Mouse (Mus musculus) liver, embryonic 13.5 days (tissue): ENCODE results near the gene Htr1d. TPM values are rescaled to one million over a fixed set of nuclear protein-coding genes. Genes with fewer than 3 reads are reported as not detected.
A peak's percentile ranks its signal among the peaks of the same experiment; 100 is the strongest.

Experiments used
- ATAC-seq: fragments of 200-750 bp; cut with Nextera tagmentation; 2 replicates; pipeline ENCODE4 v1.8.0; 2017; ENCODE audit warnings: low read depth, mild to moderate bottlenecking, moderate number of reproducible peaks, moderate library complexity
- DNase-seq: peaks from one replicate; pipeline ENCODE4 v3.0.0; 2022
- H3K27ac ChIP-seq: fragments of 300-500 bp; sonication (generic); 2 replicates; pipeline ENCODE4 v1.5.1; 2015; ENCODE audit warnings: moderate library complexity, mild to moderate bottlenecking, inconsistent platforms
- H3K27me3 ChIP-seq: fragments of 300-500 bp; sonication (generic); 2 replicates; pipeline ENCODE4 v1.6.1; 2015; ENCODE audit warnings: mild to moderate bottlenecking, inconsistent platforms
- H3K36me3 ChIP-seq: fragments of 300-500 bp; sonication (generic); 2 replicates; pipeline ENCODE4 v1.6.1; 2015; ENCODE audit warnings: mild to moderate bottlenecking, inconsistent platforms
- H3K4me1 ChIP-seq: fragments of 300-500 bp; sonication (generic); replicated peaks from 2 replicates; pipeline ENCODE4 v1.6.1; 2015; ENCODE audit warnings: inconsistent platforms
- H3K4me2 ChIP-seq: fragments of 300-500 bp; sonication (generic); 2 replicates; pipeline ENCODE4 v1.6.1; 2015; ENCODE audit warnings: inconsistent platforms, mild to moderate bottlenecking, moderate library complexity
- H3K4me3 ChIP-seq: fragments of 300-500 bp; sonication (generic); replicated peaks from 2 replicates; pipeline ENCODE4 v1.5.1; 2015; ENCODE audit warnings: mild to moderate bottlenecking, inconsistent platforms
- H3K9ac ChIP-seq: fragments of 300-500 bp; sonication (generic); 2 replicates; pipeline ENCODE4 v1.6.1; 2015; ENCODE audit warnings: mild to moderate bottlenecking, inconsistent platforms
- H3K9me3 ChIP-seq: fragments of 300-500 bp; sonication (generic); replicated peaks from 2 replicates; pipeline ENCODE4 v1.6.1; 2016; ENCODE audit warnings: inconsistent platforms
- WGBS: fragments of 180-500 bp; shearing (Covaris S2); methylation state at CpG from one replicate; pipeline ENCODE4 v1.1.7; 2015; ENCODE audit not compliant: insufficient replicate concordance; 5-methylcytosine and 5-hydroxymethylcytosine counted together
- polyA plus RNA-seq: library from polyadenylated mRNA; unstranded; fragments of >200 nt; fragmentation: Nextera tagmentation; extraction: Ambion mirVana; gene quantifications from 2 replicates; pipeline ENCODE4 v1.2.1, GENCODE M21; 2015

Htr1d gene
- polyA plus RNA-seq, 1 experiment from 2014 or later = not detected

DNA sequence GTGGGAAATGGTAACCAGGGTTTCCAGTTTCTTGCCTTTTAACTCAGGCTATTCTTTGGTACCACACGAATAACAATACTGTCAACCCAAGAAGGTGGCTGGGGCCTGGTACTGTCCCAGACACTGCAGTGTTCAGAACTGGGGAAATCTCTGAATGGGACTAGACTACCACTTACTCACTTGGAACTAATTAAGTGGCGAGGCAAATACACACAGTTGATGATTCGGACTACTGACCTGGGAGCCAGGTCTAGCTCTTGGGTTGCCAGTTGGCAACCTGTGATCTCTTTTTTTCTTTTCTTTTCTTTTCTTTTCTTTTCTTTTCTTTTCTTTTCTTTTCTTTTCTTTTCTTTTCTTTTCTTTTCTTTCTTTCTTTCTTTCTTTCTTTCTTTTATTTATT, 29.0 kb downstream of the Htr1d start:
- DNase-seq (no peak), ATAC-seq (no peak)
- Histone ChIP-seq H3K4me2 (no peak overlapping the region), H3K9me3 (no peaks in the 10 kb centered on the region), H3K27ac (peak overlapping the region; percentile 48; the same call in 1 of the 2 replicates), H3K4me1 (peaks cover 14% of the 10 kb centered on the region), H3K4me3 (no peak overlapping the region), H3K9ac (no peak overlapping the region), H3K27me3 (no peaks in the 10 kb centered on the region), H3K36me3 (no peaks in the 10 kb centered on the region)
- WGBS = 66% methylated on average over 3 of the region's 3 CpGs

GRCm38 (mm10) chr4:136452792-136453191, 29.5 kb downstream of the Htr1d start:
- no peaks in the 10 kb centered on the region for H3K36me3 ChIP-seq
- ATAC-seq = 0 out of 2 replicates have a peak, but pooled peaks have one; percentile 48
- H3K9me3 ChIP-seq = no peaks in the 10 kb centered on the region
- H3K27ac ChIP-seq = no peak overlapping the region
- H3K27me3 ChIP-seq = no peaks in the 10 kb centered on the region
- H3K4me2 ChIP-seq = no peak overlapping the region
- H3K9ac ChIP-seq = no peak overlapping the region
- WGBS = 46% methylated on average over 5 of the region's 5 CpGs
- H3K4me1 ChIP-seq = peaks cover 14% of the 10 kb centered on the region
- DNase-seq = no peak
- no peak overlapping the region for H3K4me3 ChIP-seq

DNA sequence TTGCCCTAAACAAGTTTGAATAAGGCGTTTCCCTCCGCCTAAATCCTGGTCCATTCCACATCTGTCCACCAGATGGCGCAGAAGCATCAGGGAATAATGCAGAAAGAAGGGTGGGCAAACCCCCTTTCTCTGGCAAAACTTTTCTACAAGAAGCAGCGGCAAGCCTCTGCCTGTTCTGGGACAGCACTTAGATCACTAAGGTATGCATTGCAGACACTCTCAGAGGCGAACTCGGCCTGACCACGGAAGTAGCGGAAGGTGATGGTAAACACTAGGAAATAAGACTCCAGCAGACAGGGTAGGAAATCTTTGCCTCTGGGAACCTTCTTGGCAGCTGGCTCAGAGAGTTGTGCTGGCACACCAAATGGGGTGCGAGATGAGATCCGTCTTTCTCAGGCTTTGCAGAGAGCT, 31.5 kb downstream of the Htr1d start:
- peaks cover 11% of the 10 kb centered on the region for H3K27me3 ChIP-seq
- peak overlapping the region; percentile 30 for H3K4me3 ChIP-seq
- H3K36me3 ChIP-seq = no peaks in the 10 kb centered on the region
- H3K9me3 ChIP-seq = no peaks in the 10 kb centered on the region
- no peak for ATAC-seq
- peak overlapping the region; percentile 47; the same call in 1 of the 2 replicates for H3K9ac ChIP-seq
- DNase-seq = peak; percentile 49
- peak overlapping the region; percentile 50 for H3K4me2 ChIP-seq
- H3K27ac ChIP-seq = no peak overlapping the region
- peaks cover 14% of the 10 kb centered on the region for H3K4me1 ChIP-seq
- 6% methylated on average over 10 of the region's 10 CpGs for WGBS

DNA sequence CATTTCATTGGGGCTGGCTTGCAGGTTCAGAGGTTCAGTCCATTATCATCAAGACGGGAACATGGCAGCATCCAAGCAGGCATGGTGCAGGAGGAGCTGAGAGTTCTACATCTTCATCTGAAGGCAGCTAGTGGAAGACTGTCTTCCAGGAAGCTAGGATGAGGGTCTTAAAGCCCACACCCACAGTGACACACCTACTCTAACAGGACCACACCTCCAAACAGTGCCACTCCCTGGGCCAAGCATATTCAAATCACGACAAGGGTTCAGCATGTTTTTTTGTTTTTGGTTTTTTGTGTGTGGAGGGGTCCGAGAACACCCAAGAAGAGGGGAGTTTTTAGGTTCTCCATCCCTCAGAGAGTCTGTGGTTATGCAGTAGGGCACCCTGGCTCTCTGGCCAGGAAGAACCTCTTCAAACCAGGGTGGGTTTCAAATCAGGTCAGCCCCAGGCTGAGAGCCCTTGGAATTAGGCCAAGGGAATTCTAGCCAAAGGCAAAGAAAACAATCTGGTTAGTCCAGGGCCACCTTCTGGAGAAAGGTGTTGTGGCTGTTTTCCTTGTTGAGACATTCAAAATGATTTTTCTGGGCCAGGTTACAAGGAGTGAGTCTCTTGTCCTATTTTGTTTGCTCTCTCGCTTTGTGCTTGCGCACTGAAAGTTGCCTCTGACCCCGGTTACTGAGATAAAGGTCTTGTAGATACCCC, 33.3 kb downstream of the Htr1d start:
- Histone ChIP-seq H3K4me1 (peaks cover 8% of the 10 kb centered on the region), H3K27me3 (peaks cover 24% of the 10 kb centered on the region), H3K9me3 (no peaks in the 10 kb centered on the region), H3K36me3 (no peaks in the 10 kb centered on the region), H3K9ac (no peak overlapping the region), H3K4me2 (no peak overlapping the region), H3K4me3 (no peak overlapping the region), H3K27ac (no peak overlapping the region)
- 68% methylated on average over 6 of the region's 6 CpGs for WGBS
- no peak for ATAC-seq
- DNase-seq = no peak

DNA sequence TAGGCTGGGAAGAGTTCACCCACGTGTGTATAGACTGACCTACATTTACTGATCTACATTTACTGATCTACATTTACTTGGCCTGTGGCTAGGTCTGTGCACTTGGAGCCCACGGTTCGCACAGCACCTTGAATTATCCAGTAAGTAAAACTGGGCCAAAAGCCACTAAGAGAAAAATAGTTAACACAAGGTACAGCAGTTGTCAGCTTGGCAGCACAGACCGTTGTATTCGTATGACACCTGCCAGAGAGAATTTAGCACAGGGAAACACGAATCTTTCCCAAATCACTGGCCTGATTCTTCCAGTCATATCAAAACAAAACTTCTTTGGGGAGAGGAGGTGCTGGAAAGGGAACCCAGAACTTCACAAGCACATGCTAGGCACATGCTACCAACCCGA, 35.0 kb downstream of the Htr1d start:
- Histone ChIP-seq H3K9ac (no peak overlapping the region), H3K4me1 (peaks cover 18% of the 10 kb centered on the region), H3K36me3 (no peaks in the 10 kb centered on the region), H3K27me3 (peaks cover 40% of the 10 kb centered on the region), H3K4me3 (no peak overlapping the region), H3K4me2 (no peak overlapping the region), H3K9me3 (no peaks in the 10 kb centered on the region), H3K27ac (no peak overlapping the region)
- no peak for ATAC-seq
- WGBS = 67% methylated on average over 7 of the region's 7 CpGs
- no peak for DNase-seq

GRCm38 (mm10) chr4:136459210-136459609, 35.9 kb downstream of the Htr1d start:
- H3K4me1 ChIP-seq = peaks cover 22% of the 10 kb centered on the region

DNA sequence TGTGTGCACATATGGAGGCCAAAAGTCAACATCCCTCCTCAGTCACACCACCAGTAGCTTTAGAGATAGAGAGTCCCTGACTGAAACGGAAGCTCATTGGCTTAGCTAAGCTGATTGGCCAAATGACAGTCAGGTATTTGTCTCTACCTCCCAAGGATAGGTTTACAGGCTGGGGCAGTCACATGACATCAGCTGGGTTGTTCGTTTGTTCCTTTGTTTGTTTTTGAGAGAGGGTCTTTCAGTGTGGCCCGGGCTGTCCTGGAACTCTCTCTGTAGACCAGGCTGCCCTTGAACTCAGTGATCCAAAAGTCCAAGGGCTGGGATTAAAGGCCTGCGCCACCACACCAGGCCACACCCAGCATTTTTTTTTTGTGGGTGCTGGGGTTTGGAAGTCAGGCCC, 37.9 kb downstream of the Htr1d start:
- H3K27ac ChIP-seq = no peak overlapping the region
- H3K27me3 ChIP-seq = peaks cover 67% of the 10 kb centered on the region
- WGBS = 50% methylated on average over 4 of the region's 4 CpGs
- H3K9me3 ChIP-seq = no peaks in the 10 kb centered on the region
- H3K4me3 ChIP-seq = no peak overlapping the region
- DNase-seq (no peak), ATAC-seq (no peak)
- no peak overlapping the region for H3K9ac ChIP-seq
- peaks cover 19% of the 10 kb centered on the region for H3K4me1 ChIP-seq
- H3K36me3 ChIP-seq = no peaks in the 10 kb centered on the region
- H3K4me2 ChIP-seq = peak overlapping the region; percentile 86; the same call in 1 of the 2 replicates

More at GRCm38 (mm10) chr4:136459210-136459609, 35.9 kb downstream of the Htr1d start:
- Histone ChIP-seq H3K4me2 (no peak overlapping the region), H3K9me3 (no peaks in the 10 kb centered on the region), H3K9ac (no peak overlapping the region), H3K4me3 (no peak overlapping the region), H3K27ac (no peak overlapping the region), H3K36me3 (no peaks in the 10 kb centered on the region), H3K27me3 (peaks cover 49% of the 10 kb centered on the region)
- DNase-seq (no peak), ATAC-seq (no peak)
- WGBS = 77% methylated on average over 12 of the region's 12 CpGs

DNA sequence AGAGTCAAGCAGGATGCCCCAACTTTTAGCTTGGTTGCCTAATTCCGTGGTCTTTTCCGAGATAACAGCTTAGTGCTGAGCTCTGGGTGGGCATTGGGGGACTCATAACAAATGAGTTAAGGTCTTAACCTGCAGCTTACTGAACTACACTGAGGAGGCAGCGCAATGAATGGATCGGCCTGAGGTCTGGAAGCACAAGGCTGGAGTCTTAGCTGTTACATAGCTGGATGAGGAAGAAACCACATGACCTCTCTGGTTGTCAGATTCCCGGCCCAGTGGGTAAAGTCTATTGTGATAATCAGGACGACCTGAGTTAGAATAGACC, 38.4 kb downstream of the Htr1d start:
- no peak for ATAC-seq
- peaks cover 21% of the 10 kb centered on the region for H3K4me1 ChIP-seq
- peaks cover 67% of the 10 kb centered on the region for H3K27me3 ChIP-seq
- 27% methylated on average over 6 of the region's 6 CpGs for WGBS
- peak overlapping the region; percentile 68; the same call in 1 of the 2 replicates for H3K9ac ChIP-seq
- no peak for DNase-seq
- H3K4me3 ChIP-seq = peak overlapping the region; percentile 65
- H3K4me2 ChIP-seq = peak overlapping the region; percentile 86
- no peaks in the 10 kb centered on the region for H3K36me3 ChIP-seq
- H3K27ac ChIP-seq = no peak overlapping the region
- H3K9me3 ChIP-seq = no peaks in the 10 kb centered on the region

DNA sequence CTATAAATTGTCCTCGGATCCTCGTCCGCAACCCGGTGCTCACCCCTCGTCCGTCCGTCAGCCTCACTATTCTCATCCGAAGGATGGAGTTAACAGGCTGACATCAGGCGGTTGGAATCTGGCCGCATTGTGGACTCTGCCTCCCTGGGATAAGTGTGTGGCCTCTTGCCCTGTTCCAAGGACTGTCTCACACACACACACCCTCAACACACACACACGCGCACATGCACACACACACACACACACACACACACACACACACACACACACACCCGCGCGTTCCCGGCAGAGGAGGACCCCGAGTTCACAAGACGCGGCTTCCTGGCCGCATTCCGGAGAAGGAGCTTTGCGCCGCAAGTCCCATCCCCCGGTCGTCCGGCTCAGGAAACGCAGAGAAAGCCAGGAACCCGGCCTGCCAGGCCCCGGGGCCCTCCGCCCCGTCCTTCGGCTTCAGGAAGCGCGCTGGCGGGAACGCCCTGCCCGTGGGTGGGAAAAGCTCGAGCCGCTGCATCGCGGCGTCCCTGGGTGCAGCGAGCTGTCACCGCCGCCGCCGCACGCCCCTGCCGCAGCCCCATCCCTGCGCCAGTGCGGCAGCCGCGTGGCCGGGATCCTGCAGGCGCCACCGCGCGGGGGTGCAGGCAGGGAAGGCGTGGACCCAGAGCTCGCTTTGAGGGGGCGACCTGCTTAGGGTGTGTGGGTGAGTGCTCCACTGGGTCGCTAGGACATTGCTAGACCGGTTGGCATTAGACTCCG, 38.9 kb downstream of the Htr1d start, which contains the start of gene 6030445D17Rik:
6030445D17Rik (plus strand) TSS at position 165 of the 753 bp plus-strand sequence.
- Histone ChIP-seq H3K27ac (peak within 1 kb of the TSS; percentile 41; the same call in 1 of the 2 replicates), H3K27me3 (peaks cover 67% of the 10 kb centered on the region), H3K4me3 (peak within 1 kb of the TSS; percentile 65), H3K4me1 (peaks cover 21% of the 10 kb centered on the region), H3K4me2 (peak within 1 kb of the TSS; percentile 86), H3K9me3 (no peaks in the 10 kb centered on the region), H3K9ac (peak within 1 kb of the TSS; percentile 68), H3K36me3 (no peaks in the 10 kb centered on the region)
- DNase-seq (peak; percentile 34), ATAC-seq (peak; percentile 74)
- WGBS = 4% methylated on average over 52 of the region's 64 CpGs

- peak overlapping the region; percentile 65 for H3K4me3 ChIP-seq
- peaks cover 67% of the 10 kb centered on the region for H3K27me3 ChIP-seq
- ATAC-seq (no peak), DNase-seq (no peak)
- H3K36me3 ChIP-seq = no peaks in the 10 kb centered on the region
- peak overlapping the region; percentile 86 for H3K4me2 ChIP-seq
- WGBS = 1% methylated on average over 8 of the region's 8 CpGs
- peak overlapping the region; percentile 68 for H3K9ac ChIP-seq
- H3K9me3 ChIP-seq = no peaks in the 10 kb centered on the region
- H3K4me1 ChIP-seq = peaks cover 21% of the 10 kb centered on the region
- H3K27ac ChIP-seq = no peak overlapping the region
Observed at GRCm38 (mm10) chr4:136462839-136463178, 39.5 kb downstream of the Htr1d start.

DNA sequence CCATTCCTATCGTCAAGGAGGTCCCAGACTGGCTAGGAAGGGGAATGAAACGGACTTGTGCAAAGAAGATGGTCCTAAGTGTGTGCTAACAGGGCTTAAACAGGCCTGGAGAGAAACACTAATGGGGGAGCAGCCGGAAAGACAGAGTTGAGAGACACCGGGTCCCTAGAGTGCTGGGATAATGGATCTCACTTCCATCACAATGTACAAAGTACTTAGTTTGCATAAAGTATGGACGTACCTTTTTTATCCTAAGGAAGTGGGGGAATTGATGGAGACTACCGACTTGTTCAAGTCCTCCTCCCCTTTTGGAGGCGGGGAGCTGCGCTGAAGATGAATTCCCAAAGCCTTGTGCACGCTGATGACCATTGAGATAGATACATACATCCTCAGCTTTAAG, 40.1 kb downstream of the Htr1d start:
- ATAC-seq (no peak), DNase-seq (no peak)
- H3K4me1 ChIP-seq = peaks cover 23% of the 10 kb centered on the region
- H3K9me3 ChIP-seq = no peaks in the 10 kb centered on the region
- H3K27ac ChIP-seq = no peak overlapping the region
- no peaks in the 10 kb centered on the region for H3K36me3 ChIP-seq
- WGBS = 41% methylated on average over 9 of the region's 9 CpGs
- peaks cover 67% of the 10 kb centered on the region for H3K27me3 ChIP-seq
- peak overlapping the region; percentile 65 for H3K4me3 ChIP-seq
- peak overlapping the region; percentile 86 for H3K4me2 ChIP-seq
- H3K9ac ChIP-seq = no peak overlapping the region
